Mouse (Mus musculus): ENCODE measurements around the gene Dctn1. TPM values are rescaled to one million over a fixed set of nuclear protein-coding genes. Genes with fewer than 3 reads are reported as not detected.

The Dctn1 gene
- polyA plus RNA-seq, 1 experiment from 2014 or later, result 94.1 TPM

DNA sequence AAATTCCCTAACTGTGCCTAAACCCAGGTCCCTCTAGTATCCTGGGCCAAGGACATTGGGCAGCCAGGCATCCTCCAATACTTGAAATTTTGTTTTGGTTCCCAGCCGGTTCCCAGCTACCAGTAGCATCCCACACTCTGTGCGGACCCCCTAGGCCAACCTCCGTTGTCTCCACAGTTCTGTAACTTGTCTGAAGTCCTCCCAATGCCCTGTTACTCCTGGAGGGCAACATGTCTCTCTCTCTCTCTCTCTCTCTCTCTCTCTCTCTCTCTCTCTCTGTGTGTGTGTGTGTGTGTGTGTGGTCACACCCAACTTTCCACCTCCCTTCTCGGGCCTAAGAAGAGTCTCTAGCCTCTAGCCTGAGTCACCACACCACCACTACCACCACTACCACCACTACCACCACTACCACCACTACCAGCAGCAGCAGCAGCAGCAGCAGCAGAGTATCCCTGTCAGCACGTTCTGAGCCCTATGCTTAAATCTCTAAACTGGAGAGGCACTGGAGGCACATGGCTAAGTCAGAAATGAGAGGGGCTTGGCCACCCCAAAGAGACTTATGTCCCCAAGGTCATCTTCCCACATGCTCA is 29.3 kb upstream of the Dctn1 start:
- no peaks in the 10 kb centered on the region for H3K27me3 ChIP-seq (ENCODE audit: insufficient read depth, low read length)
- peaks cover 6% of the 10 kb centered on the region; the same call in 1 of the 2 replicates for H3K36me3 ChIP-seq (ENCODE audit: insufficient read depth)
- DNase-seq (no peak), ATAC-seq (ENCODE audit: insufficient read depth) (peak; percentile 7; the same call in 1 of the 2 replicates)
- peaks cover 21% of the 10 kb centered on the region for H3K4me1 ChIP-seq (ENCODE audit: insufficient read depth)
- peak overlapping the region; percentile 93 for H3K9ac ChIP-seq
- peak overlapping the region; percentile 91 for H3K4me2 ChIP-seq
- whole genome bisulfite sequencing, result 12% methylated on average over 5 of the region's 5 CpGs
- H3K9me3 ChIP-seq (ENCODE audit: low read depth, low read length), result no peaks in the 10 kb centered on the region
- peak overlapping the region; percentile 61 for H3K4me3 ChIP-seq (ENCODE audit: low read depth, low read length)
- no peak for TF ChIP-seq CTCF (IDR thresholded peaks at IDR 0.05; ENCODE audit: low read depth)
- peak overlapping the region; percentile 100 for H3K27ac ChIP-seq (ENCODE audit: low read depth)

DNA sequence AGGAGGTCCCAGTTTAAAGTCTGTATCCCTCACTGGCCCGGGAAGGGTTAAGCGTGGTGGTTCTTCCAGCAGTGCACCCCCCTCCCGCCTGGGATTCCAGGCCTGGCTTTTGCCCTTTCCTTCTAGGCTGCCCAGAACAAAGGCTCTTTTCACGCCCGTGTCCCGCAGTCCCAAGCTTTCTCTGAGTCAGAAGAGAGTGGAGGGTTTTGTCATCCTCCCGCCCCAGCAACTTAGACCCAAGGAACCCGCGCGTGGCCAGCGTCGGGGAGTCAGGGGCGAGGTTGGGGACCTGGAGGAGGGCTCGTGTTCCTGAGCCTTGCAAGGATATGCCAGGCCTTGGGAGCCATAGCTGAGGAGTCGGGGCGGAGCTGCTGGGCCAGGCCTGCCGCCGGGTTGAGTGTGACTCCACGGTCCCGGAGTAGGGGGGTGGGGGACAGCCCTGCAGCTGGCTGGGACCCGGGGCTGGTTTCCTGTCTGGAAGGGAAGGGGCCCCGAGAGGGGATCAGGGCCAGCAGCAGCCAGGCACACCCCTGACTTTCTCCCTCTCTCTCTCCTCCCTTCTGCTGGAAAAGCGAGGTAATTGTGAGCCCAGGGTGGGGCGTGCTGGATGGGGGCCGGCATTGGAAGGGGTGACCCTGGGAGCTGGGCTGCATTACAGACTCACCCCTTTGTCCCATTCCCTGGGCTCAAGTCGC is 28.7 kb upstream of the Dctn1 start:
- peak overlapping the region; percentile 93 for H3K9ac ChIP-seq
- peak overlapping the region; percentile 100 for H3K27ac ChIP-seq (ENCODE audit: low read depth)
- whole genome bisulfite sequencing, result under 1% methylated on average over 26 of the region's 26 CpGs
- DNase-seq, result peak; percentile 86
- no peak for TF ChIP-seq CTCF (IDR thresholded peaks at IDR 0.05; ENCODE audit: low read depth)
- H3K36me3 ChIP-seq (ENCODE audit: insufficient read depth), result peaks cover 6% of the 10 kb centered on the region; the same call in 1 of the 2 replicates
- H3K27me3 ChIP-seq (ENCODE audit: insufficient read depth, low read length), result no peaks in the 10 kb centered on the region
- peaks cover 23% of the 10 kb centered on the region for H3K4me1 ChIP-seq (ENCODE audit: insufficient read depth)
- H3K4me3 ChIP-seq (ENCODE audit: low read depth, low read length), result peak overlapping the region; percentile 61
- peak; percentile 88 for ATAC-seq (ENCODE audit: insufficient read depth)
- peak overlapping the region; percentile 91 for H3K4me2 ChIP-seq
- no peaks in the 10 kb centered on the region for H3K9me3 ChIP-seq (ENCODE audit: low read depth, low read length)

DNA sequence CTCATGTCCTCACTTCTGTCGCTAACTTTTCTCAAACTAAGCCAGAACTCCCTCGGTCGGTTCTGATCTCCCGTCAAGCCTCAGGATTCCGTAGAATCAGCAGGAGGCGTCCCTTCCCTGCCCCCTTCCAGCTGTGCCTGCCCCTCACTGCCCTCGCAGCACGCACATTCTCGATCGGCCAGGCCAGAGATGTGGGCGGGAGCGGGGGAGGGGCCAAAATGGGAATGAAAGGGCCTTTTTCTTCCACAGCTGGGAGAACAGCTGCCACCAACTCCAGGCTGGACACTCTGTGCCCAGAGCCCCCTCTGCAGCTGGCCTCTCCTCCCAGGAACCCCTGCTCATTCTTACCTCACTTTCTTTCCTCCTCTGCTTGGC is 28.2 kb upstream of the Dctn1 start:
- Histone ChIP-seq H3K27me3 (ENCODE audit: insufficient read depth, low read length) (no peaks in the 10 kb centered on the region), H3K9ac (peak overlapping the region; percentile 93), H3K4me3 (ENCODE audit: low read depth, low read length) (peak overlapping the region; percentile 61), H3K36me3 (ENCODE audit: insufficient read depth) (peaks cover 6% of the 10 kb centered on the region; the same call in 1 of the 2 replicates), H3K9me3 (ENCODE audit: low read depth, low read length) (no peaks in the 10 kb centered on the region), H3K27ac (ENCODE audit: low read depth) (peak overlapping the region; percentile 100), H3K4me1 (ENCODE audit: insufficient read depth) (peaks cover 28% of the 10 kb centered on the region), H3K4me2 (peak overlapping the region; percentile 91)
- peak; percentile 90 for ATAC-seq (ENCODE audit: insufficient read depth)
- WGBS, result under 1% methylated on average over 12 of the region's 12 CpGs
- DNase-seq, result peak; percentile 96
- TF ChIP-seq CTCF (IDR thresholded peaks at IDR 0.05; ENCODE audit: low read depth), result no peak

DNA sequence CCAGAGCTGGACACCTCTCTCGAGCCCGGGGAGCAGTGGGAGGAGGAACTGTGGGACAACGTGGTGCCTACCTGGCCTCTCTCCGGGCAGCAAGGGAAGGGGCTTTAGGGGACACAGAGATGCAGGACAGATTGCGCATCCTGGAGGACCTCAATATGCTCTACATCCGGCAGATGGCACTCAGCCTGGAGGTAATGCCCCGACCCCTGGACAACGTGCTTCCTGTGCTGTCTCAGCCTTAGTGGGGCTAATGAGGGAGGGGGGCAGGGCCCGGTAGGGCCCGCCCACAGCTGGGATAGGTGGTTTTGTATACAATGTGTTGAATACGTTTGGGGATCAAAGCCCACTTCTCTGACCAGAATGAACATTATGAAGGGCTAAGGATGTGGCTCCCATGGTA is 27.7 kb upstream of the Dctn1 start:
- H3K27me3 ChIP-seq (ENCODE audit: insufficient read depth, low read length), result no peaks in the 10 kb centered on the region
- no peak for TF ChIP-seq CTCF (IDR thresholded peaks at IDR 0.05; ENCODE audit: low read depth)
- peak; percentile 76 for DNase-seq
- H3K9me3 ChIP-seq (ENCODE audit: low read depth, low read length), result no peaks in the 10 kb centered on the region
- H3K4me2 ChIP-seq, result peak overlapping the region; percentile 91
- H3K27ac ChIP-seq (ENCODE audit: low read depth), result peak overlapping the region; percentile 100
- H3K4me3 ChIP-seq (ENCODE audit: low read depth, low read length), result peak overlapping the region; percentile 61
- WGBS, result under 1% methylated on average over 11 of the region's 11 CpGs
- H3K9ac ChIP-seq, result peak overlapping the region; percentile 93
- H3K4me1 ChIP-seq (ENCODE audit: insufficient read depth), result peaks cover 28% of the 10 kb centered on the region
- peak; percentile 32 for ATAC-seq (ENCODE audit: insufficient read depth)
- H3K36me3 ChIP-seq (ENCODE audit: insufficient read depth), result peaks cover 9% of the 10 kb centered on the region; the same call in 1 of the 2 replicates

DNA sequence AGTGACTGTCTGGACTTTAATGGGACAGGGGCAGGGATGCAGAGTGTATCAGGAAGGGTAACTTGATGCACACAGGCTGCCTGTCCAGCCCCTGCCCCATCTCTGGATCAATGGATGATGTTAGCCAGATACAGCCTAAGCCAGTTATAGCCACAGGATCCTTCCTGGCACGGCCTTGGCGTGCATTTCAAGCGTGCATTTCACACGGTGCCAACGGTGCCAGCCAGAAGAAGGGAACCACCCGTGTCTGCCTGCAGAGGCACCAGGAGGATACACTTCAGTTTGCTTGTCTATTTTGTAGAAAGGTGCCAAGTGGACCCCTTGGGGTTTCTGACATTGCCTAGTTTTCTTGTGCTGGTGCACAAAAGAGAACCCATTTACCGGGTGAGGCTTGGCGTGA is 25.7 kb upstream of the Dctn1 start:
- ATAC-seq (ENCODE audit: insufficient read depth) (no peak), DNase-seq (no peak)
- no peak overlapping the region for H3K27ac ChIP-seq (ENCODE audit: low read depth)
- 92% methylated on average over 8 of the region's 8 CpGs for WGBS
- H3K27me3 ChIP-seq (ENCODE audit: insufficient read depth, low read length), result no peaks in the 10 kb centered on the region
- no peak overlapping the region for H3K4me3 ChIP-seq (ENCODE audit: low read depth, low read length)
- H3K36me3 ChIP-seq (ENCODE audit: insufficient read depth), result peaks cover 10% of the 10 kb centered on the region; the same call in 1 of the 2 replicates
- peaks cover 27% of the 10 kb centered on the region for H3K4me1 ChIP-seq (ENCODE audit: insufficient read depth)
- TF ChIP-seq CTCF (IDR thresholded peaks at IDR 0.05; ENCODE audit: low read depth), result no peak
- H3K9ac ChIP-seq, result no peak overlapping the region
- no peak overlapping the region for H3K4me2 ChIP-seq
- no peaks in the 10 kb centered on the region for H3K9me3 ChIP-seq (ENCODE audit: low read depth, low read length)

DNA sequence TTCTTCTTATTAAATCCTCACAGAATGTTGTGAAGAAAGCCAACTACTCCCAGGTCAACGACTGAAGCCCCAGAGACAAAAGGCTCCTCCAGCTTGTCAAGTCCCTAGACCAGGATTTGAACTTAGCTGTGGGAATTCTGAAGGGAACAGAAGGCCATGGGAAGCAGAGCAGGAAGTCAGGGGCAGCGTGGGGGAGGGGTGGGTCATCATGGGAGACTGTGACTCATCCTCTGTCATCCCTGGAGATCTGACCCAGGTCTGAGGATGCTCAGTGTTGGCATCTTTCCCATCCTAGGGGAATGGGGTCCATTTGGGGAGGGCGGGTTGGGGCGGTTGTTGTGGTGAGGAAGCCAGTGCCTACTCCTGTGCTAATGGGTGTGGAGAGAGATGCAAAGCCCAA is 24.1 kb upstream of the Dctn1 start:
- WGBS, result 44% methylated on average over 4 of the region's 4 CpGs
- TF ChIP-seq CTCF (IDR thresholded peaks at IDR 0.05; ENCODE audit: low read depth), result no peak
- no peak for ATAC-seq (ENCODE audit: insufficient read depth)
- DNase-seq, result peak; percentile 28
- Histone ChIP-seq H3K4me2 (peak overlapping the region; percentile 63), H3K9ac (peak overlapping the region; percentile 55), H3K4me3 (ENCODE audit: low read depth, low read length) (peak overlapping the region; percentile 28; the same call in 1 of the 2 replicates), H3K36me3 (ENCODE audit: insufficient read depth) (peaks cover 18% of the 10 kb centered on the region; the same call in 1 of the 2 replicates), H3K27ac (ENCODE audit: low read depth) (peak overlapping the region; percentile 58; the same call in 1 of the 2 replicates), H3K27me3 (ENCODE audit: insufficient read depth, low read length) (no peaks in the 10 kb centered on the region), H3K4me1 (ENCODE audit: insufficient read depth) (peaks cover 14% of the 10 kb centered on the region), H3K9me3 (ENCODE audit: low read depth, low read length) (no peaks in the 10 kb centered on the region)

DNA sequence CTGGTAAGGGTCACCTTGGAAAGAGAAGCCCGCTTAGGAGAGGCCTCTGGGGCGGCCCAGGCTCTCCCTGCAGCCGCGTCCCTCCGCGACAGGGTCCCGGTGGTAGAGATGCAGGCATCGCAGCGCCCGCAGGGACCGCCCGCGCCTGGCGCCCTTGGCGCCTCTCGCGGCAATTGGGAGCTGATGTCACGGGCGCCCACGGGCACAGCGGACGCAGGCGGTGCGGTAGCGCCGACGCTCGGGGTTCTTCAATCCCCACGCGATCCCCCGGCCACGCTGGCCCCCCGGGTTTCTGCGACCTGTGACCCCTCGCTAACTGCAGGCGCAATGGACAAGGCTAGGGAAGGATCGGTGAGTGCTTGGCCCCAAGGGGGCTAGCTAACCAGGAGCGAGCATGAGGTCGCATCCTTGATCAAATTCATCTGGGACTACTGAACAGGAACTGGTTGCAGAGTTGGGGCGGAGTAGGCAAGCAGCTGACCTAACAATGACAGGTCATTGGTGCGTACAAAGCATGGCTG is 23.4 kb upstream of the Dctn1 start:
- peak overlapping the region; percentile 63 for H3K4me2 ChIP-seq
- H3K27me3 ChIP-seq (ENCODE audit: insufficient read depth, low read length), result no peaks in the 10 kb centered on the region
- H3K9me3 ChIP-seq (ENCODE audit: low read depth, low read length), result no peaks in the 10 kb centered on the region
- DNase-seq (peak; percentile 30), ATAC-seq (ENCODE audit: insufficient read depth) (no peak)
- peak overlapping the region; percentile 58; the same call in 1 of the 2 replicates for H3K27ac ChIP-seq (ENCODE audit: low read depth)
- WGBS, result 9% methylated on average over 41 of the region's 41 CpGs
- peaks cover 24% of the 10 kb centered on the region; the same call in 1 of the 2 replicates for H3K36me3 ChIP-seq (ENCODE audit: insufficient read depth)
- peak overlapping the region; percentile 28 for H3K4me3 ChIP-seq (ENCODE audit: low read depth, low read length)
- no peak for TF ChIP-seq CTCF (IDR thresholded peaks at IDR 0.05; ENCODE audit: low read depth)
- peak overlapping the region; percentile 55 for H3K9ac ChIP-seq
- peaks cover 14% of the 10 kb centered on the region for H3K4me1 ChIP-seq (ENCODE audit: insufficient read depth)

All from lung, embryonic 14.5 days (tissue).